Mouse (Mus musculus) G1E (cell line): Measurements from ENCODE around the gene Fcgr2b.

ENCODE experiments used
- CTCF ChIP-seq: IDR thresholded peaks from 2 replicates; pipeline ENCODE4 v1.5.1; 2012; ENCODE audit warnings: low read depth, low read length, inconsistent platforms, mixed read lengths
- GATA1 ChIP-seq: IDR thresholded peaks from 2 replicates; pipeline ENCODE4 v1.6.1; 2012; ENCODE audit warnings: borderline replicate concordance, low read length, inconsistent platforms, mixed read lengths
- GATA2 ChIP-seq: IDR thresholded peaks from 2 replicates; pipeline ENCODE4 v1.6.1; 2012; ENCODE audit warnings: low read depth, low read length, inconsistent platforms, borderline replicate concordance
- POLR2AphosphoS5 ChIP-seq: IDR thresholded peaks from 2 replicates; pipeline ENCODE4 v1.6.1; 2012; ENCODE audit warnings: low read depth, low read length, inconsistent platforms; ENCODE audit not compliant: insufficient replicate concordance
- TAL1 ChIP-seq: conservative IDR thresholded peaks from 2 replicates; pipeline ENCODE4 v1.6.1; 2012; ENCODE audit warnings: low read depth, low read length, inconsistent platforms, mixed read lengths

DNA sequence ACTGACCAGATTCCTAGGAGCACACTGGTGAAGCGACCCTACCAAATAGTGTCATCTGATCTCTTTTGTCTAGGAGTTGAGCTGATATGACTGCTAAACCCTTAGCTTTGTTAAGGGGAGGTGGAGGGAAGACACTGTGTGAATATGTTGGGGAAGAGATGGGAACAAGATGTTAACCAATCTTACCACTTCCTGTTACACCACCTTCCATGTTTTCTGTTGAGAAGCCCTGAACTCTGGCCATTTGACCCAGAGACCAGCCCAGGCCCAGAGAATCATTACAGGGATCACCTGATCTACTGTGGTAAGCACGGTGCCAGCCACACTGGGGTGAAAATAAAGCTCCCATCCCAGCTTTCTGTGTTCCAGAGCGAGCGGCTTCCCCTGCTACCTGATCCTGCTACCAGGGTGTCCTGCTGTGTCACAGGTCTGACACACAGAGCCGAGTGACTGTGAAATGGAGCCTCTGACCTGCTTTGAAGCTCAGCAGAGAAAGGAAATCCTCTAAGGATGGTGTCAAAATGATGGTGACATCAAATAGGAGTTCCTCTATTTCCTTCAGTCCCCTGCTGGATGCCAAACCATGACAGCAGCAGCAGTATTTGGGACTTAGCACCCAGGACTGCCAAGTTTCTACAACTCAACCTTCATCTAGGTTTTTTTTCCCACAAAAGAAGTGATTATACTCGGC lies 41.3 kb upstream of the Fcgr2b start:
- TF ChIP-seq CTCF (no peak), TAL1 (no peak), GATA2 (no peak), GATA1 (no peak), POLR2AphosphoS5 (no peak)
